Mouse (Mus musculus): ENCODE measurements around the gene Ptpre. TPM values are rescaled to one million over a fixed set of nuclear protein-coding genes. Genes with fewer than 3 reads are reported as not detected.

The Ptpre gene
- polyA plus RNA-seq, 1 experiment, result 6.5 TPM

DNA sequence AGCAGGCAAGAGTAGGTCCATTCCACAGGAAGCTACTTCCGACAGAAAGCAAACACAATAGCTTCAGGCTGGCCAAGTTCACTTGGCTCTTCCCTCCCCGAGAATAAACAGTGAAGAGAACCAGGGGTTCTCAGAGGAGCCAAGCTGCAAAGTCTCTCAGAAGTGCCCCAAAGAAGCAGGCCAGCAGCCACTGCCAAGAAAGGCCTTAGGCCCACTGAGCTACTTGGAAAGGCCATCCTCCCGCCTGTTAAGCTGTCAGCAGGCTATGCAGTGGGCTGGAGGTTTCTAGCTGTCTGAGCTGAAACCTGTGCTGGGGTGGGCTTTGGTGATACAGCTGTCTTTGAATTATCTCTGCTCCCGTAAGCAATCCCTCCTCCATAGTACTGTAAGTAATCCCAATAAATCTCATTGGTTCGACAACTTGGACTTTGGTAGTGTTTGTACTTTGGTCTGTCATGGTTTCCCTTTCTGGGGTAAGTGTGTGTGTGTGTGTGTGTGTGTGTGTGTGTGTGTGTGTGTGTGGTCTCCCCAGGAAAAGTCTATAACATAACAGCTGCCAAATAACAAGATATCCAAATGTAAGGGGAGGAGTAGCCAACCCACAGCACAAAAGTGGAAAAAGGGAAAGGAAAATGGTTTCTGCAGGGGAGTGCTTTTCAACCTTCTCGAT, 186.5 kb downstream of the Ptpre start:
- no peak for DNase-seq (ENCODE audit: low spot score)

DNA sequence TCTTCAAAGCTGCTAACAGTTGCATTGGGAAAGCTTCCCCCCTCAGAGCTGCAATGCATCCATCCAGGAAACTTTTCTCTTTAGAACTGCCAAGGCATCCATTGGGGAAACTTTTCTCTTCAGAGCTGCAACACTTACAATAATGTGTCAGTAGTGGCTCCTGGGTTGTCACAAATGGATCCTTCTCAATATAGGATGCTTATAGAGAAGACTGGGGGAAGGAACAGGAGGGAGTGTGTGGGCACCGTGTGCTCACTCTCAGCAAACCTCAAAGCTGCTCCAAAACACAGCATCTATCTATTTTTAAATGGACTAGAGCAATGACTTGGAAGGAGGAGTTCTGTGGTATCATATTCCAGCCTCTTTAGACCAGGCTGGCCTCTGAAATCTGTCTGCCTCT, 189.4 kb downstream of the Ptpre start:
- no peak for DNase-seq (ENCODE audit: low spot score)

DNA sequence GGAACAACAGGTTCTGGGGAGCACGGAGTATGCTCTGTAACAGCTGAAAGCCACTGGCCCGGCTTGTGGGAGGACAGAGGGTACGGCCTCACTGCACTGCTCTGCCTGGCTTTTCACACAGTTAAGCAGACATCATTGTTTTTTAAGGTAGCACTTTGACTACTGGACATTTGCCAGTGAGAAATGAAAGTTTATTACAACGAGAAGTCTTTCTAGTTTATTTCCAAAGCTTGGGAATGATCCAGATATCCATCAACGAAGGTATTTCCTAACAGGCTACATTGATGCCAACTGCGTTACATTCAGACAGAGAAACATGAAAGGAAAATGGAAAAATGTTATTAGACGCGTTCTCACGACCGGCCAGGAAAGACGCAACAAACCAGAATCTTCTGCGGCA, 190.8 kb downstream of the Ptpre start:
- no peak for DNase-seq (ENCODE audit: low spot score)

DNA sequence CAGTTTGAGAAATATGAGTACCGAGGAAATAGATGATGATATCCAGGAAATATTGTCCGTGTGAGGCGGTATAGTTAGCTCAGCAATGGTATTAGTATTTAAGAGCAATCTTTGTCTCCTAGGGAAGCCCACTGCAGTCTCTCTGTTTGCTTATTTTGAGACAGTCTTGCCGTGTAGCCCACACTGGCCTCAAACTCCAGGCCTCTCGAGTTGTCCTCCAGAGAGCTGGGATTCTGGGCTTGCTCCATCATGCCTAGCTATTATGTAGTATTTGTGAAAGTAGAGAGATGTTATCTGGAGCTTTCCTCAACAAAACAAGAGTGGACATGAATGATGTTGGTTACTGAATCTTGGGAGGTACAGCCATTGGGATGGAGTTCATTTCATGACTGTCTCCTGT, 197.1 kb downstream of the Ptpre start:
- no peak for DNase-seq (ENCODE audit: low spot score)

DNA sequence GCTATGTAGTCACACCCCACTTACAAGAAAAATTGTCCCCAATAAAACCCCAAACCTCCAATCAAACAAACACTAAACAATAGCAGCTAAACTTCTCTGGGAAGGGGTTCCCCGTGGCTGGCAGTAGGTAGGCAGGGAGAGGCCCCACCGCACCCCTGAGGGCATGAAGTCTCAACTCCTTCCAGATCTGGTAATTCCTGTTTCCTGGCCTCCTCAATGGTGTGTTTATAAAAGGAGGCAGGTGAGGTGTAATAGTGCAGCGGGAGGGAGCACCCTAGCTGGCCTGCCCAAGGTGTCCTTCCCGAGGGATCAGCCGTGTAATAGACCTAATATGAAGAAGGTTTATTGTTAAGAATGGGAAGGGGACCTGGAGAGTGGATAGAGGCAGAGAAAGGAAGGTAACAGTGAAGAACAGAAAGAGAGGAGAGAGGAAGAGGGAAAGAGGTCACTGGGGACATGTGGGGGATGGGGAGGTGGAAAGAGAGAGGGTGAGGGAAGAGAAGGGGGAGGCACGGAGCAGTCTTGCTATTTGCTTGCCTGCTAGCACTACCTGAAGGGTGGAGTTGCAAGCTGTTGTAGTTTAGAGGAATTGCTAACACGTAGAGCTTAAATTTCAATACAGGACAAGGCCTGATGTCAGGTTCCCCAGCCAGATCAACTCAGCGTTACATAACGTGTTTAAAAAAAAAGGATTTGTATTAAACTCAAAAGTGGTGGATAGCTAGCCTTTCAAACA, 197.8 kb downstream of the Ptpre start:
- DNase-seq (ENCODE audit: low spot score), result no peak

Other genes with a start within 250 kb of the Ptpre start
- gene Foxi2, start 127.2 kb upstream of the Ptpre start, polyA plus RNA-seq (2012; rRNA removed), result not detected in 2 replicates
- not detected in 2 replicates for gene Clrn3, start 8.8 kb upstream of the Ptpre start, polyA plus RNA-seq (2012; rRNA removed)
- gene Mki67, start 178.9 kb downstream of the Ptpre start, polyA plus RNA-seq (2012; rRNA removed), result 1.6 and 2.5 TPM in 2 replicates

Measured in urinary bladder, adult 2 months (tissue).